ENCODE assay signal across 7 mouse cellular contexts in the genomic region with DNA sequence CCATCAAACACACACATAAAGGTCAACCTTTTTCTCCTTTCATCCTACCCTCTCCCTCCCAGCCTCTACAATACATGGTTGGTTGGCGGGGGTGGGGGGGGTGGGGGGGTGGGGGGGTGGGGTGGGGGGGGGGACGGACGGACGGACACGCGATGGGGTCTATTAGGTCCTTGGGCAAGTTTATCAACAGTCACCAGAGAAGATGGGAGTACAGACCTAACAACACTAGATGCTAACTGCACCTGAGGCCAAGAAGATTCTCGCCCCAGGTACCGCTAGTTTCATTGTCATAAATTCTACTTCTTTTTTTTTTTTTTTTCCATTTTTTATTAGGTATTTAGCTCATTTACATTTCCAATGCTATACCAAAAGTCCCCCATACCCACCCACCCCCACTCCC. TPM values are rescaled to one million over a fixed set of nuclear protein-coding genes. Genes with fewer than 3 reads are reported as not detected.
DNase-seq lines count a peak whose midpoint lies in the region; ATAC-seq and TF ChIP-seq lines count a peak whose summit lies in the region.

No protein-coding gene starts in this region.

- no peaks in the 10 kb centered on the region for H3K9me3 ChIP-seq in liver, embryonic 11.5 days (ENCODE audit: control insufficient read depth, low read length)
- no peaks in the 10 kb centered on the region for H3K9me3 ChIP-seq in forebrain, embryonic 10.5 days
- no peaks in the 10 kb centered on the region for H3K9me3 ChIP-seq in intestine, postnatal 0 days (ENCODE audit: control insufficient read depth)
- H3K9me3 ChIP-seq in neural tube, embryonic 14.5 days (ENCODE audit: control insufficient read depth, low read length) = no peaks in the 10 kb centered on the region

- peak overlapping the region; percentile 68 for H3K4me3 ChIP-seq in liver, embryonic 11.5 days (ENCODE audit: low read depth, low read length)
- H3K4me3 ChIP-seq in forebrain, embryonic 10.5 days = peak overlapping the region; percentile 61
- peak overlapping the region; percentile 61 for H3K4me3 ChIP-seq in intestine, postnatal 0 days (ENCODE audit: low read depth, low read length)
- peak overlapping the region; percentile 64; the same call in 1 of the 2 replicates for H3K4me3 ChIP-seq in neural tube, embryonic 14.5 days (ENCODE audit: low read depth, low read length)

- TF ChIP-seq CTCF in intestine, postnatal 0 days (IDR thresholded peaks at IDR 0.05; ENCODE audit: low read depth) = no peak

- no peak overlapping the region for H3K9ac ChIP-seq in liver, embryonic 11.5 days (ENCODE audit: low read depth, low read length)
- H3K9ac ChIP-seq in intestine, postnatal 0 days (ENCODE audit: low read depth, low read length) = no peak overlapping the region
- H3K9ac ChIP-seq in neural tube, embryonic 14.5 days (replicated peaks; ENCODE audit: low read depth, low read length) = no peak overlapping the region

- peaks cover 4% of the 10 kb centered on the region; the same call in 1 of the 2 replicates for H3K4me1 ChIP-seq in liver, embryonic 11.5 days (replicated peaks; ENCODE audit: control insufficient read depth, insufficient read depth, low read length)
- H3K4me1 ChIP-seq in forebrain, embryonic 10.5 days = peaks cover 10% of the 10 kb centered on the region
- no peaks in the 10 kb centered on the region for H3K4me1 ChIP-seq in intestine, postnatal 0 days (replicated peaks; ENCODE audit: control insufficient read depth, insufficient read depth, low read length)
- H3K4me1 ChIP-seq in neural tube, embryonic 14.5 days (ENCODE audit: control insufficient read depth, insufficient read depth, low read length) = peaks cover 4% of the 10 kb centered on the region; the same call in 1 of the 2 replicates

- no peaks in the 10 kb centered on the region for H3K36me3 ChIP-seq in liver, embryonic 11.5 days (ENCODE audit: control insufficient read depth, insufficient read depth, low read length)
- H3K36me3 ChIP-seq in forebrain, embryonic 10.5 days (replicated peaks) = no peaks in the 10 kb centered on the region
- H3K36me3 ChIP-seq in intestine, postnatal 0 days (ENCODE audit: control insufficient read depth, insufficient read depth) = no peaks in the 10 kb centered on the region
- H3K36me3 ChIP-seq in neural tube, embryonic 14.5 days (ENCODE audit: control insufficient read depth, insufficient read depth, low read length) = no peaks in the 10 kb centered on the region

- DNase-seq in liver, embryonic 11.5 days (ENCODE audit: low spot score) = no peak
- DNase-seq in liver = no peak
- DNase-seq in forebrain, embryonic 10.5 days (ENCODE audit: extremely low spot score, low spot score) = no peak
- DNase-seq in adrenal gland, postnatal 36 days = no peak
- DNase-seq in gastrocnemius, postnatal 25 days = no peak

- no peak for ATAC-seq in liver, embryonic 11.5 days (replicated peaks; ENCODE audit: low FRiP score)
- ATAC-seq in intestine, postnatal 0 days = peak; percentile 11; the same call in 1 of the 2 replicates
- ATAC-seq in neural tube, embryonic 14.5 days (ENCODE audit: low read depth) = peak; percentile 57; the same call in 1 of the 2 replicates

- H3K4me2 ChIP-seq in liver, embryonic 11.5 days = peak overlapping the region; percentile 99
- H3K4me2 ChIP-seq in intestine, postnatal 0 days (replicated peaks; ENCODE audit: low read depth) = peak overlapping the region; percentile 93
- H3K4me2 ChIP-seq in neural tube, embryonic 14.5 days (ENCODE audit: low read depth, low read length) = peak overlapping the region; percentile 92

- H3K27me3 ChIP-seq in liver, embryonic 11.5 days (replicated peaks; ENCODE audit: control insufficient read depth, insufficient read depth, low read length) = peaks cover 9% of the 10 kb centered on the region; the same call in 1 of the 2 replicates
- peaks cover 14% of the 10 kb centered on the region for H3K27me3 ChIP-seq in forebrain, embryonic 10.5 days (ENCODE audit: poor library complexity, severe bottlenecking)
- no peaks in the 10 kb centered on the region for H3K27me3 ChIP-seq in intestine, postnatal 0 days (replicated peaks; ENCODE audit: control insufficient read depth, insufficient read depth, low read length)
- H3K27me3 ChIP-seq in neural tube, embryonic 14.5 days (ENCODE audit: control insufficient read depth, insufficient read depth, low read length) = no peaks in the 10 kb centered on the region

- WGBS in liver, embryonic 11.5 days = 75% methylated on average over 8 of the region's 8 CpGs
- 84% methylated on average over 8 of the region's 8 CpGs for WGBS in forebrain, embryonic 10.5 days
- 64% methylated on average over 4 of the region's 8 CpGs for WGBS in intestine, postnatal 0 days
- WGBS in neural tube, embryonic 14.5 days = 74% methylated on average over 8 of the region's 8 CpGs

- H3K27ac ChIP-seq in liver, embryonic 11.5 days (ENCODE audit: low read depth, low read length) = no peak overlapping the region
- H3K27ac ChIP-seq in forebrain, embryonic 10.5 days = 0 out of 2 replicates have a peak overlapping the region, but pooled peaks have one; percentile 25
- H3K27ac ChIP-seq in intestine, postnatal 0 days (ENCODE audit: low read depth, low read length) = no peak overlapping the region
- no peak overlapping the region for H3K27ac ChIP-seq in neural tube, embryonic 14.5 days (ENCODE audit: low read depth, low read length)

RNA-seq across cellular contexts. Expression of gene Pla2g10, which starts 23.2 kb away (rescaled TPM):
- polyA plus RNA-seq in liver, embryonic 11.5 days (2014; fragmentation: Nextera tagmentation; extraction: Ambion mirVana) = 0.48 and 1.2 TPM in 2 replicates
- 0.44 TPM in 1 of 2 replicates, not detected in the other for polyA plus RNA-seq in forebrain, embryonic 10.5 days (2016; fragmentation: Nextera tagmentation; extraction: Ambion mirVana)
- polyA plus RNA-seq in intestine, postnatal 0 days (2015; fragmentation: Nextera tagmentation; extraction: Ambion mirVana) = 9.1 and 10.5 TPM in 2 replicates
- 0.55 and 0.71 TPM in 2 replicates for polyA plus RNA-seq in neural tube, embryonic 14.5 days (2014; fragmentation: Nextera tagmentation; extraction: Ambion mirVana)
- not detected for total RNA-seq in adrenal gland, postnatal 36 days (2021)
- not detected for total RNA-seq in gastrocnemius, postnatal 25 days (2021)

RNA-seq across cellular contexts. Expression of gene Rrn3, which starts 26.5 kb away (rescaled TPM):
- 67.1 and 77.2 TPM in 2 replicates for polyA plus RNA-seq in liver, embryonic 11.5 days (2014; fragmentation: Nextera tagmentation; extraction: Ambion mirVana)
- 96.1 and 96.2 TPM in 2 replicates for polyA plus RNA-seq in forebrain, embryonic 10.5 days (2016; fragmentation: Nextera tagmentation; extraction: Ambion mirVana)
- 22.6 and 24.2 TPM in 2 replicates for polyA plus RNA-seq in intestine, postnatal 0 days (2015; fragmentation: Nextera tagmentation; extraction: Ambion mirVana)
- polyA plus RNA-seq in neural tube, embryonic 14.5 days (2014; fragmentation: Nextera tagmentation; extraction: Ambion mirVana) = 97.8 and 116 TPM in 2 replicates
- total RNA-seq in adrenal gland, postnatal 36 days (2021) = 10 to 100 TPM; 51.4 to 54.2 TPM
- total RNA-seq in gastrocnemius, postnatal 25 days (2021) = 10 to 100 TPM; 29.9 to 30.2 TPM
